Mouse (Mus musculus): ENCODE measurements around the gene Pank3. TPM values are rescaled to one million over a fixed set of nuclear protein-coding genes. Genes with fewer than 3 reads are reported as not detected.

Gene Pank3
- polyA plus RNA-seq, 1 experiment from 2014 or later: 17.9 TPM

DNA sequence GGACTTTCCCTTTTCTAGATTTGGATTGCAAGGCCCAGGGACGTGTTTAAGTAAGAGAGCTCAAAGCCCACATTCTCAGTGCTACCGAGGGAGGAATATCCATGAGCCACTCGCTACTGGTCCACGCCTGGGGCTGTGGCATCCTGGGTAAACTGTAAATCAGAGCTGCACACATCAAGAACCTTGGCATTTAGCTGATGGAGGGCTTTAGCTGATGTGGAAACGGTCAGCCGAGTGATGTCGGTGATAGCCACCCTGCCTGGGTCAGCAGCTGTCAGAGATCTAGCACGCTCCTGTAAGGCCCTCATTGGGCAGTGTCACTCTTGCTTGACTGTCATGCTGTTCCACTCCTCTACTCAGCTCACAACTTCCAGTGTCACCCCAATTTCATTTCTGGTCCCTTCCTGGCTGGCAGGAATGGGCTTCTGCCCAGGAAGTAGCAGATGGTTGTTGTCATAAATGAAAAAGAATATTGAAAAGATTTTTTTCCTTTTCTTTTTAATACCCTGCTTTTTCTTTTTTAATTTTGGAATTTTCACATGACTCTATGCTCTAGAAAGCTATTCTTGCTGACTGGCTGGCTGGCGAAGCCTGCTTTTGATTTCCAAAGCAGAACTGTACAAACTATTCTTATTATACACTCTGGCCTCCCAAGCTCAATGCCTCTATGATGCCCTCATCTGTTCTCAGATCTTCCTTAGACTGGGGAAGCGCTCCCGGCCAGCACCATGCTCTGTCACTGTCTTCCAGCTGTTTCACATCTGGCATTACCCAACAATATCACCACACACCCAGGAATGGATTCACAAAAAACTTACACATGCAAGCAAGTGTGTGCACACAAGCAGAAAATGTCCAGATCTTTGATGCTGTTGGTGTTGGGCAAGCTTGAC lies 12.6 kb upstream of the Pank3 start:
- H3K79me2 ChIP-seq (ENCODE audit: inconsistent target): no peaks in the 10 kb centered on the region
- H3K4me3 ChIP-seq (ENCODE audit: inconsistent target): no peak overlapping the region
- WGBS (ENCODE audit: missing documents): 88% methylated on average over 11 of the region's 11 CpGs
- H3K27ac ChIP-seq: no peak overlapping the region
- H3K36me3 ChIP-seq (ENCODE audit: inconsistent target): no peaks in the 10 kb centered on the region

DNA sequence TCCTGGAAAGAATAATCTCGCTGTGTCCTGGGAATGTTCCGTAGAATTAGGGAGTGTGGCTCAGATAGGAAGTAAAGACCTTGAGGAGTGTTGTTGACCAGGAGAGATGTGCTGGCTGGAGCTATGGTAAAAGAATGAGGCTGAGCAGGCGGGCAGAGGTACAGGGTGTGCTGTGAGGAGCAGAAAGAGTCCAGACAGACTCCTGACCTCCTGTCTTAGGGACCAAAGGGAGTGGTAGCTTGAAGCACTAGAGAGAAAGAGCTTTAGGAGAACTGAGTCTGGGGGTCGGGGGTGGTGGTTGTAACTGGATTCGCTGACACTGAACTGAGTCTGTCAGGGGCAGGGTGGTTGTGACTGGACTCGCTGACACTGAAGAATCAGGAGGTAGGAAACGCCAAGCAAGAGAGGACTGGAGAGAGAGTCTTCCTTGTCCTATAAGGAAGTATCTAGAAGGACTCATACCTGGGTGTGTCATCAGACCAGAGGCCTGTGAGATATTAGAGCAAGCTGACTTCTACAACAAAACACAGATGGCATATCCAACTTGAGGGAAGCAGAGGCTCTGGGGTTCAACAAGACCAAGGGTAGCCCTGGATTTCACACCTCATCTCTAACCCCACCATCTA lies 9.2 kb upstream of the Pank3 start:
- Histone ChIP-seq H3K4me3 (ENCODE audit: inconsistent target) (no peak overlapping the region), H3K36me3 (ENCODE audit: inconsistent target) (no peaks in the 10 kb centered on the region), H3K79me2 (ENCODE audit: inconsistent target) (no peaks in the 10 kb centered on the region), H3K27ac (no peak overlapping the region)
- WGBS (ENCODE audit: missing documents): 89% methylated on average over 7 of the region's 7 CpGs

DNA sequence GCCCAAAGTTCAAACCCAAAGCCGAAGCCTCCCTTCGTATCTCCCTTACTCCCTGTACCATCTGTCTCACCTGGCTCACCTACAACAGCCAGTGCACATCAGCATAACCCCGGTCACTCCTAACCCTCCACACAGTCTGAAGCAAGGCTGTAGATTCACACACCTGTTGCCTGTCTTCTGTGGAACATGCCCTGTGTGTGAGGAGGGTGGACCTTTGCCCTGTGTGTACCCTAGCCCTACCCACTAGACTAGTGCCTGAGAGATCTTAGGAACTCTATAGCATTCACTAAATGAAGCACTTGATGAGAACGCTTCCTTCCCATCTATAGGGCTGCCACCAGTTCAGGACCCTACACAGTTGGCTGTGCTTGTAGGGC lies 8.7 kb upstream of the Pank3 start:
- WGBS (ENCODE audit: missing documents): 90% methylated on average over 4 of the region's 4 CpGs
- no peak overlapping the region for H3K27ac ChIP-seq
- H3K79me2 ChIP-seq (ENCODE audit: inconsistent target): no peaks in the 10 kb centered on the region
- H3K36me3 ChIP-seq (ENCODE audit: inconsistent target): no peaks in the 10 kb centered on the region
- H3K4me3 ChIP-seq (ENCODE audit: inconsistent target): no peak overlapping the region

DNA sequence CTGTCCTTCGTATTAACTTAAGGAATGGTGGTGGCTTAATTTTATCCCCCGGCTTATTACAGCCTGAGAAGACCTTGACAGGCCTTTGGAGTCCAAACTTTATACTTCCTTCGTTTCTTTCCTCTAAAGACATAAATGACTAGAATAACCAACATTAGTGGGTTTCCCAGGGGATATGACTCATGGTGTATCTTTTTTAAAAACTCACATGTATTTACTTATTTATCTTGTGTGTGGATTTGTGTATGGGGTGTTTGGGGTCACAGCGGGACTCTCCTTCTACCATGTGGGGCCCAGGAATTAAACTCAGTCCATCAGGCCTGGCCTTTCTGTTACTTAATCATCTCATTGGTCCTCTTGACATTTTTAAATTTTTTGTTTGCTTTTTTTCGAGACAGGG lies 2.4 kb upstream of the Pank3 start:
- peaks cover 22% of the 10 kb centered on the region for H3K79me2 ChIP-seq (ENCODE audit: inconsistent target)

DNA sequence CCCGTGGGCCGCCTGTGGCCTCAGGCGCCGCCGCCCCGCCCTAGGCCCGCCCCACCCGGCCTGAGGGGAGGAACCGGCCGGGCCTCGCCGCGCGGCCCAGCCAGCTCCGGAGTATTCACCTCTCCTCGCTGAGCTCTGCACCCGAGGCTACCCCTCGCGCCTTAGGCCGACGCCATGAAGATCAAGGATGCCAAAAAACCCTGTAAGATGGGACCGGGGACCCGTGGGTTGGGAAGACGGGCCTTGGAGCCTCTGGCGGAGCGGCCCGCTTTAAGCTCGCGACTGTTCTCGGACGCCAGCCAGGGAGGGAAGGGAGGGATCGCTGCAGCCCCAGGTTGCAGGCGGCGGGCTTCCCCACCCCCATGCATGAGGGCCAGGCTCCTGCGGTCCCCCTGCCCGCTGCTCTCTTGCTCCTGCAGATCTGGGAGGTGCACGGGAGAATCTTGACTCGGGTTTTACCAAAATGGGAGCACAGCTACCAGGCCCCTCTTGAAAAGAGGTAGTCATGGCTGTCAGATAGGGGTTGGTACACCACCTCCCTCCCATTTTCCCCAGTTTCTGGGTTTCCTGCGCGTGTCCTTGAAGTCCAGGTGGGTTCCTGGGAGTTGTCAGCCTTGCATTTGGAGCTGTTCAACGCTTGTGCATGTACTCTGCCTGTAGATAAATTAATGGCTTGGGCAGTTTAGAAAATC lies 608 bp downstream of the Pank3 start:
- H3K79me2 ChIP-seq (ENCODE audit: inconsistent target): peaks cover 52% of the 10 kb centered on the region
- H3K27ac ChIP-seq: peak overlapping the region; percentile 65
- H3K36me3 ChIP-seq (ENCODE audit: inconsistent target): no peaks in the 10 kb centered on the region
- WGBS (ENCODE audit: missing documents): 1% methylated on average over 31 of the region's 41 CpGs
- peak overlapping the region; percentile 85 for H3K4me3 ChIP-seq (ENCODE audit: inconsistent target)

More for the DNA sequence above, 2.4 kb upstream of the Pank3 start:
- 95% methylated on average over 5 of the region's 5 CpGs for WGBS (ENCODE audit: missing documents)
- Histone ChIP-seq H3K27ac (no peak overlapping the region), H3K36me3 (ENCODE audit: inconsistent target) (no peaks in the 10 kb centered on the region), H3K4me3 (ENCODE audit: inconsistent target) (no peak overlapping the region)

DNA sequence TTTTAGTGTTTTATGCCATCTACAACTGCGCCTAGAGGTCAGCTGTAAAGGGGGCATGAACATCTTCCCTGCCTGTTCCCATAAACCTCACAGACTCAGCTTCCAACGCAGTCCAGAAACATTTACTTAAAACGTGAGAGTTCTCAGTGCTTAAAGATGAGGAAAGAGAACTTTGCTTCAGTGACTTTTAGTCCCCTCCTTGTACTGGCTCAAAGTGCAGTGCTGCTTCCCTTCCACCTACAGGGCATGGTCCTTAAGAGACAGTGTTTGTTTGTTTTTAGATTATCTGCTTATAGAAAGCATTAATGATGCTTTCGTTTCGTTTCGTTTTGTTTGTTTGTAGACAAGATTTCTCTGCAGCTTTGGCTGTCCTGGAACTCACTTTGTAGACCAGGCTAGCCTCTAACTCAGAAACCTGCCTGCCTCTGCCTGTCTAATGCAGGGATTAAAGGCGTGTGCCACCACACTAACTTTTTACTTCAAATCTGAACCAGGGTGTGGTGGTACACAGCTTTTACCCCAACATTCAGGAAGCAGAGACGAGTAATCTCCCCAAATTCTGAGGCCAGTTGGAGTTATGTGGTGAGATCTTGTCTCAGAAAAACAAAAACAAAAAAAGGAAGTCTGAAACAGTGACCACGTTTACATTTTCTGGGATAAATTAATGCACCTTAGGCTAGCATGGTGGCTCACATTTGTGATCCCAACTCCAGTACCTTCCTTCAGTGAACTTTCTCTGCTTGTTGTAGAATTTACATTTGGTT lies 1.6 kb downstream of the Pank3 start:
- peaks cover 62% of the 10 kb centered on the region for H3K79me2 ChIP-seq (ENCODE audit: inconsistent target)
- H3K4me3 ChIP-seq (ENCODE audit: inconsistent target): peak overlapping the region; percentile 85
- WGBS (ENCODE audit: missing documents): 37% methylated on average over 9 of the region's 9 CpGs
- peak overlapping the region; percentile 65 for H3K27ac ChIP-seq
- no peaks in the 10 kb centered on the region for H3K36me3 ChIP-seq (ENCODE audit: inconsistent target)

DNA sequence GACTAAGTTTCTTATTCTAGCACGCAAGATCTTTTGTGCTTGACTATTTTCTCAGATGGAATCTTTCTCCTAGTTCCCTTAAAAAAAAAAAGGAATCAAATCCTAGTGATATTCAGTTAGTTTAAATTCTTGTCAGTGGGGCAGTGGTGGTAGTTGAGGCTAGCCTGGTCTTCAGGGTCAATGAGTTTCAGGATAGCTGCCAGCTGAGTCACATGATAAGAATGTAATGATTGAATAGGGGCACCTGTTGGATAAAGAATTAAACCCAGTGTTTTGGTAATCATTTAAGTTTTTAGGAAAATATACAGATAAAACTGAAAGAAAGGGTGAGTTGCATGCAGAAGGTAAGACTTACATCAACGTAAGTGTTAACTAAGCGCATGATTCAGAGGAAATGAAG lies 6.3 kb downstream of the Pank3 start:
- peaks cover 34% of the 10 kb centered on the region for H3K36me3 ChIP-seq (ENCODE audit: inconsistent target)

DNA sequence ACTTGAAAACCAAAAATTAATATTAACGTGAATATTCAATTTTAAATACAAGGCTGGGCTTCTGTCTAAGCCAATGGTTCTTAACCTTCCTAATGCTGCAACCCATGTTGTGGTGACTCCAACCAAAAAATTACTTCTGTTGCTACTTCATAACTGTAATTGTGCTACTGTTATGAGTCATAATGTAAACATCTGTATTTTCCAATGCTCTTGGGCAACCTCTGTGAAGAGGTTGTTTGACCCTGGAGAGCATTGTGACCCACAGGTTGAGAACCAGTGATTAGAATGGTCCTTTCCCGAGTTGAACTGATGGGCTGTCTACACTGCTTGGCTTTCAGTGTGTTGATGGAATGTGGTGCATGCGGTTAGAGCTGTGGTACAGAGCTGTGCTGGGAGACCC lies 7.2 kb downstream of the Pank3 start:
- Histone ChIP-seq H3K36me3 (ENCODE audit: inconsistent target) (peaks cover 36% of the 10 kb centered on the region), H3K4me3 (ENCODE audit: inconsistent target) (no peak overlapping the region), H3K27ac (no peak overlapping the region), H3K79me2 (ENCODE audit: inconsistent target) (peaks cover 93% of the 10 kb centered on the region)
- WGBS (ENCODE audit: missing documents): 95% methylated on average over 3 of the region's 3 CpGs

More for the DNA sequence above, 6.3 kb downstream of the Pank3 start:
- no peak overlapping the region for H3K4me3 ChIP-seq (ENCODE audit: inconsistent target)
- 94% methylated on average over 3 of the region's 3 CpGs for WGBS (ENCODE audit: missing documents)
- peaks cover 100% of the 10 kb centered on the region for H3K79me2 ChIP-seq (ENCODE audit: inconsistent target)
- no peak overlapping the region for H3K27ac ChIP-seq

DNA sequence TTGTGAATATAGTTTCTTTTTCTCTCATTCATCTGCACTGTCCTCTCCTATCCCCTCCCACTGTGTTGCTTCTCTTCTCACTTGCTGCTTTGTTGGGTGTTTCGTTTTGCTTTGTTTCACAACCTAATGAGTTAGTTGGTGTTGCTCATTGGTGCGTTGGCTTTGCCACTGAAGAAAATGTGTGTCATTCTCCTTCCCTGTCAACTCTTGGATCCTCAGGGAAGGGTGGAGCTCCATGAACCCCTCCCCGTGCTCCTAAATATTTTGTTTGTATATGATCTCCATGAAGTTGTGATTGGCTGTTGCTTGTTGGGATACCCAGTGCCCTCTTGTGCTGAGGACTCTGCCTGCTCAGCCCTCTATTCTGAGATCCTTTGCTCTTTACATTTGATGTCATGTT lies 11.1 kb downstream of the Pank3 start:
- H3K79me2 ChIP-seq (ENCODE audit: inconsistent target): peaks cover 54% of the 10 kb centered on the region
- no peak overlapping the region for H3K4me3 ChIP-seq (ENCODE audit: inconsistent target)
- no peak overlapping the region for H3K27ac ChIP-seq
- 97% methylated on average over 3 of the region's 3 CpGs for WGBS (ENCODE audit: missing documents)
- peaks cover 74% of the 10 kb centered on the region for H3K36me3 ChIP-seq (ENCODE audit: inconsistent target)

DNA sequence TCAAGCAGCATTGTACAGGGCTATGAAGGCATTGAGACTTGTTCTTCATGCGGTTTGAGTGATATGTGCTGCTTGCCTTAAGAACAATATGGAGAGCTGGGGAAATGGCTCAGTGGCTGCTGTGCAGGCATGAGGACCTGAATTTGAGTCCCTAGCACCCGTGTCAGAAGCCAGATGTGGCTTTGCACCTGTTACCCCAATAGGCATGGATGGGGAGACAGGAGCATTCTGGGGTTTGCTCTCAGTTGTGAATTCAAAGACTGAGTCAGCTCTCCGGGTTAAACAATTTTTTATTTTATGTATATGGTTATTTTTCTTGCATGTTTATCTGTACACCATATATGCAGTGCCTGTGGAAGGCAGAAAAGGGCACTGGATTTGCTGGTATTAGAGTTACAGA lies 13.2 kb downstream of the Pank3 start:
- Histone ChIP-seq H3K36me3 (ENCODE audit: inconsistent target) (peaks cover 82% of the 10 kb centered on the region), H3K79me2 (ENCODE audit: inconsistent target) (peaks cover 33% of the 10 kb centered on the region; the same call in 1 of the 2 replicates), H3K4me3 (ENCODE audit: inconsistent target) (no peak overlapping the region), H3K27ac (no peak overlapping the region)
- WGBS (ENCODE audit: missing documents): 97% methylated on average over 3 of the region's 3 CpGs

DNA sequence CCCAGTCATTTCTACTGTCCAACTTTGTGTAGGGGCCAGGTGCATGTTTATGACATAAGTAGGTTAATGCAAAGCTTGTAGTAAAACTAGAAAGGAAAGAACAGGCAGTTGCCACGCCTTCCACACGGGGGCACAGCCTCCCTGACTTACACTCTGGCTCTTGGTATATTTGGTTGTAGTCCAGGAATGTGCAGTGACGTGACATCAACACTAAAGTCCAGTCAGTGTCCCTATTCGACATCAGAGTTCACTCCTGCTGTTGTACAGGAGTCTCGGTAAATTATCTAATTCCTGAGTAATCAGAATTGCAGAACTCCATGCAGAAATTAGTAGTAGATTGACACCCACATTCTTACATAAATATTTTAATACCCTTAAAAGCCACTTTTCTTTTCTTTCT lies 13.8 kb downstream of the Pank3 start:
- peaks cover 27% of the 10 kb centered on the region; the same call in 1 of the 2 replicates for H3K79me2 ChIP-seq (ENCODE audit: inconsistent target)
- 93% methylated on average over 5 of the region's 5 CpGs for WGBS (ENCODE audit: missing documents)
- no peak overlapping the region for H3K27ac ChIP-seq
- no peak overlapping the region for H3K4me3 ChIP-seq (ENCODE audit: inconsistent target)
- H3K36me3 ChIP-seq (ENCODE audit: inconsistent target): peaks cover 82% of the 10 kb centered on the region

DNA sequence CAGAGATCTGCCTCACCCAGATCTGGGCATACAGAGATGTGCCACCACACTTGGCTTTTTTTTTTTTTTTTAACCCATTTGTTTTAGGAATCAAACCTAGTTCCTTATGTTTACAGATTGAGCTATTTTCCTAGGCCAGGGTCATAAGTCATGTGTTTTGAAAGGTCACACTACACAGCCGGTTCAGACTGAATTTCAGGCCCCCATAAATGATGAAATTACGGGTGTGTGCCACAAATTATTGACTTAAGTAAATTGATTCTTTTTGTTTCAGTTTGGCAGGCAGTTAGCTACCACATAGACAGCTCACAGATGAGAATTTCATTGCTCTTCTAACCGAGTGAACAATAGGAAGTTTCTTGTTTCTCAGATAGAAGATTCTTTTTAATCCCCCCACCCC lies 14.7 kb downstream of the Pank3 start:
- WGBS (ENCODE audit: missing documents): 100% methylated on average over 3 of the region's 3 CpGs
- H3K79me2 ChIP-seq (ENCODE audit: inconsistent target): peaks cover 17% of the 10 kb centered on the region; the same call in 1 of the 2 replicates
- no peak overlapping the region for H3K27ac ChIP-seq
- H3K4me3 ChIP-seq (ENCODE audit: inconsistent target): no peak overlapping the region
- peaks cover 80% of the 10 kb centered on the region for H3K36me3 ChIP-seq (ENCODE audit: inconsistent target)

DNA sequence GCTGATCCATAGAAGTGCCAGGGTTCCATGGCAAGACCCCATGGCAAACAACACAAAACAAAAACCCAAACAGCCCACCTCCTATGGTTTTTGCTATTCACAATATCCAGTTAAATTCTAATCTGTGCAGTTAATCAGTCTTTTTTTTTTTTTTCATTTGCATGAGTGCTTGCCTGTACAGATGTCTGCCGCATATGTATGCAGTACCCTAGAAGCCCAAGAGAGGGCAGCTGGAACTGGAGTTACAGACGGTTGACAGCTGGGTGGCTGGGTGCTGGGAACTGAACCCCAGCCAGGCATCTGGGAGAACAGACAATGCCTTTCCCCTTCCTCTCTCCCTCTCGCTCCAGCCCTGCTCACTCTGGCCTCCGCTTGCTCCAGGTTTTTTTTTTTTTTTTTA lies 15.3 kb downstream of the Pank3 start:
- H3K4me3 ChIP-seq (ENCODE audit: inconsistent target): no peak overlapping the region
- H3K79me2 ChIP-seq (ENCODE audit: inconsistent target): peaks cover 12% of the 10 kb centered on the region; the same call in 1 of the 2 replicates
- H3K36me3 ChIP-seq (ENCODE audit: inconsistent target): peaks cover 75% of the 10 kb centered on the region
- 100% methylated on average over 2 of the region's 4 CpGs for WGBS (ENCODE audit: missing documents)
- no peak overlapping the region for H3K27ac ChIP-seq

DNA sequence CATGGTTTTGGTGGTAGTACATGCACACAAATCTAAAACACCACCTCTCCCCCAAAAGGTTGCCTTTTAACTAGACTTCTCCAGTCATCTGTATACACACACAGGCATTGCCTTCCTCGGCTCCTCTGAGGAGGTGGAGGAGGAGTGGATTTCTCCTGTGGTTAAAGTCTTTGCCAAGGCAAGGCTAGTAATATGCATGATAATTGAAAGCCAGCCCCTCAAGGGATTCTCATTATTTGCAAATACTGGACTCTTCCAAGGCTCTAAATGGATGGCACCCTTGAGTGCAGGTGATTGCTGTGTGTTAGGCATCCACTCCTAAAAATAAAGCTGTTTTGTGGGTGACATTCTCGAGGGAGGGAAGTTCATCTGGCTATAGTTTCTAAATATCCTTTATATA lies 19.2 kb downstream of the Pank3 start:
- Histone ChIP-seq H3K27ac (no peak overlapping the region), H3K79me2 (ENCODE audit: inconsistent target) (no peaks in the 10 kb centered on the region), H3K4me3 (ENCODE audit: inconsistent target) (no peak overlapping the region), H3K36me3 (ENCODE audit: inconsistent target) (peaks cover 58% of the 10 kb centered on the region)
- 87% methylated on average over 2 of the region's 2 CpGs for WGBS (ENCODE audit: missing documents)

All from macrophage (primary cell).